Comparison of ENCODE assay signal across 13 mouse cellular contexts in the genomic region with DNA sequence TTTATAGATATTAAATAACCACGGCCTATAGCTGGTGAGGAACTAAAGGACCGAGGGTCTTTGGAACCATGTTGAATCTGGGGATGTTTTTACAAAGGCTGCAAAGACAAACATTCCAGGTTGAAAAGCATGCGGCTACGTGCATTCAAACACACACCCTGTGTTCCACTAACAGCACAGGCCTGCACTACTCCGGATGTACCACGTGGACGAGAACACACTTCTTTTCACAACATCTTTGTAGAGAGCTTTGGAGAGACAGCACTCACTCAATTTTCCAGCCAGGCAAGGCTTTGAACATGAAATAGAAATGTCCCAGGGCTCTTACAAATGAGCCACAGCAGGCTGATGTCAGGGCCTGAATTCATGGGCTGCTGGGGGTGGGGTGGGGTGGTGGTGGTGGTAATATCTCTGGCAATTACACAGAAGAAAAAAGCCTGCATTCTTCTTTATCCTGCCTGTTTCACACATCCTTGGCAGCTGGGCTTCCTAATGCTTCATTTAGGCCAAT.
A peak's percentile ranks its signal among the peaks of the same experiment; 100 is the strongest.
DNase-seq lines count a peak whose midpoint lies in the region; ATAC-seq lines count a peak whose summit lies in the region.
"Had no signal": no experiment of that assay in that cellular context is flagged by ENCODE, and none has a peak within 500 bp of the region (broad histone marks: within the 10 kb centered on the region; RNA-seq: fewer than 3 reads in every experiment).

No protein-coding gene starts in this region.

- no peak; the same call in 1 of the 2 replicates for ATAC-seq in hindbrain, embryonic 11.5 days (ENCODE audit: low FRiP score)
- peak; percentile 64; the same call in 1 of the 2 replicates for ATAC-seq in forebrain, embryonic 15.5 days (replicated peaks)
- peak; percentile 54; the same call in 1 of the 2 replicates for ATAC-seq in limb, embryonic 12.5 days (ENCODE audit: insufficient number of reproducible peaks, insufficient read depth, low FRiP score, low TSS enrichment, low read depth)
- no peak for ATAC-seq in neural tube, embryonic 13.5 days (ENCODE audit: low read depth)
- ATAC-seq: intestine, embryonic 15.5 days had no signal

- no peaks in the 10 kb centered on the region for H3K36me3 ChIP-seq in hindbrain, embryonic 10.5 days
- H3K36me3 ChIP-seq in hindbrain, embryonic 11.5 days (ENCODE audit: control insufficient read depth, insufficient read depth, low read length), result no peaks in the 10 kb centered on the region
- no peaks in the 10 kb centered on the region for H3K36me3 ChIP-seq in forebrain, embryonic 15.5 days
- no peaks in the 10 kb centered on the region for H3K36me3 ChIP-seq in limb, embryonic 12.5 days
- no peaks in the 10 kb centered on the region for H3K36me3 ChIP-seq in neural tube, embryonic 13.5 days
- H3K36me3 ChIP-seq: intestine, embryonic 15.5 days had no signal

- H3K27ac ChIP-seq in hindbrain, embryonic 10.5 days, result peak overlapping the region; percentile 20; the same call in 1 of the 2 replicates
- H3K27ac ChIP-seq in hindbrain, embryonic 11.5 days (ENCODE audit: low read depth, low read length), result no peak overlapping the region
- H3K27ac ChIP-seq in forebrain, embryonic 15.5 days (replicated peaks), result no peak overlapping the region
- peak overlapping the region; percentile 76 for H3K27ac ChIP-seq in limb, embryonic 12.5 days
- peak overlapping the region; percentile 54 for H3K27ac ChIP-seq in neural tube, embryonic 13.5 days (replicated peaks)
- H3K27ac ChIP-seq: intestine, embryonic 15.5 days had no signal

- H3K4me1 ChIP-seq in hindbrain, embryonic 10.5 days (replicated peaks), result peaks cover 31% of the 10 kb centered on the region
- H3K4me1 ChIP-seq in hindbrain, embryonic 11.5 days (replicated peaks; ENCODE audit: control insufficient read depth, insufficient read depth, low read length), result no peaks in the 10 kb centered on the region
- H3K4me1 ChIP-seq in forebrain, embryonic 15.5 days, result peaks cover 11% of the 10 kb centered on the region
- peaks cover 39% of the 10 kb centered on the region for H3K4me1 ChIP-seq in limb, embryonic 12.5 days (replicated peaks)
- H3K4me1 ChIP-seq in neural tube, embryonic 13.5 days (replicated peaks), result peaks cover 32% of the 10 kb centered on the region

- H3K9ac ChIP-seq in hindbrain, embryonic 11.5 days (ENCODE audit: low read depth, low read length), result no peak overlapping the region
- no peak overlapping the region for H3K9ac ChIP-seq in forebrain, embryonic 15.5 days (replicated peaks)
- no peak overlapping the region for H3K9ac ChIP-seq in limb, embryonic 12.5 days (replicated peaks)
- H3K9ac ChIP-seq in neural tube, embryonic 13.5 days, result no peak overlapping the region
- H3K9ac ChIP-seq: intestine, embryonic 15.5 days had no signal

- H3K9me3 ChIP-seq in hindbrain, embryonic 10.5 days, result no peaks in the 10 kb centered on the region
- no peaks in the 10 kb centered on the region for H3K9me3 ChIP-seq in hindbrain, embryonic 11.5 days (ENCODE audit: control insufficient read depth, low read length)
- no peaks in the 10 kb centered on the region for H3K9me3 ChIP-seq in forebrain, embryonic 15.5 days
- no peaks in the 10 kb centered on the region for H3K9me3 ChIP-seq in limb, embryonic 12.5 days
- no peaks in the 10 kb centered on the region for H3K9me3 ChIP-seq in neural tube, embryonic 13.5 days
- H3K9me3 ChIP-seq: intestine, embryonic 15.5 days had no signal

- H3K4me3 ChIP-seq in hindbrain, embryonic 10.5 days, result no peak overlapping the region
- no peak overlapping the region for H3K4me3 ChIP-seq in hindbrain, embryonic 11.5 days (ENCODE audit: low read depth, low read length)
- no peak overlapping the region for H3K4me3 ChIP-seq in forebrain, embryonic 15.5 days
- no peak overlapping the region for H3K4me3 ChIP-seq in limb, embryonic 12.5 days (replicated peaks)
- H3K4me3 ChIP-seq in neural tube, embryonic 13.5 days, result no peak overlapping the region
- H3K4me3 ChIP-seq: intestine, embryonic 15.5 days had no signal

- H3K27me3 ChIP-seq in hindbrain, embryonic 10.5 days (ENCODE audit: insufficient read depth, poor library complexity, severe bottlenecking), result no peaks in the 10 kb centered on the region
- no peaks in the 10 kb centered on the region for H3K27me3 ChIP-seq in hindbrain, embryonic 11.5 days (ENCODE audit: control insufficient read depth, insufficient read depth, low read length)
- no peaks in the 10 kb centered on the region for H3K27me3 ChIP-seq in forebrain, embryonic 15.5 days
- H3K27me3 ChIP-seq in limb, embryonic 12.5 days, result no peaks in the 10 kb centered on the region
- no peaks in the 10 kb centered on the region for H3K27me3 ChIP-seq in neural tube, embryonic 13.5 days
- H3K27me3 ChIP-seq: intestine, embryonic 15.5 days had no signal

- DNase-seq in hindbrain, embryonic 10.5 days (ENCODE audit: low spot score), result peak; percentile 6
- DNase-seq in hindbrain, embryonic 11.5 days (ENCODE audit: low spot score), result no peak
- no peak for DNase-seq in layer of hippocampus, adult 11-12 months (ENCODE audit: low spot score)
- no peak for DNase-seq in kidney, postnatal 10 days
- DNase-seq in testis, postnatal 14 days (ENCODE audit: low spot score), result no peak
- DNase-seq: B cell, adult 2 months; heart, adult 11 months; layer of hippocampus, postnatal 36 days; lung, postnatal 10 days had no signal

- WGBS in hindbrain, embryonic 10.5 days, result 67% methylated on average over 7 of the region's 7 CpGs
- WGBS in hindbrain, embryonic 11.5 days, result 71% methylated on average over 7 of the region's 7 CpGs
- 60% methylated on average over 7 of the region's 7 CpGs for WGBS in forebrain, embryonic 15.5 days
- WGBS in limb, embryonic 12.5 days, result 71% methylated on average over 7 of the region's 7 CpGs
- WGBS in neural tube, embryonic 13.5 days, result 52% methylated on average over 7 of the region's 7 CpGs

- no peak overlapping the region for H3K4me2 ChIP-seq in hindbrain, embryonic 11.5 days (replicated peaks; ENCODE audit: low read depth, low read length)
- no peak overlapping the region for H3K4me2 ChIP-seq in forebrain, embryonic 15.5 days (replicated peaks)
- H3K4me2 ChIP-seq in limb, embryonic 12.5 days, result no peak overlapping the region
- no peak overlapping the region for H3K4me2 ChIP-seq in neural tube, embryonic 13.5 days
- H3K4me2 ChIP-seq: intestine, embryonic 15.5 days had no signal

Comparison
In these comparisons a context has a peak if more than half of its experiments do, and no peak if none do; other contexts are left out.
1. H3K27ac ChIP-seq: peak in hindbrain, embryonic 10.5 days (single experiment), limb, embryonic 12.5 days (single experiment) and neural tube, embryonic 13.5 days (single experiment); none in hindbrain, embryonic 11.5 days (single experiment) and forebrain, embryonic 15.5 days (single experiment).
2. ATAC-seq: peak in forebrain, embryonic 15.5 days (single experiment) and limb, embryonic 12.5 days (single experiment); none in hindbrain, embryonic 11.5 days (single experiment) and neural tube, embryonic 13.5 days (single experiment).